Mouse (Mus musculus) left cerebral cortex, adult 11 months (tissue): Measurements from ENCODE around the gene Zbed5.
"Not testable (repeated sequence)": the region's sequence is repeated elsewhere in the genome, so short reads cannot be mapped to it uniquely, and the experiment has no call there.

Experiments
- DNase-seq: peaks from one replicate; pipeline ENCODE4 v3.0.0; 2022; ENCODE audit warnings: low spot score

Zbed5 gene

DNA sequence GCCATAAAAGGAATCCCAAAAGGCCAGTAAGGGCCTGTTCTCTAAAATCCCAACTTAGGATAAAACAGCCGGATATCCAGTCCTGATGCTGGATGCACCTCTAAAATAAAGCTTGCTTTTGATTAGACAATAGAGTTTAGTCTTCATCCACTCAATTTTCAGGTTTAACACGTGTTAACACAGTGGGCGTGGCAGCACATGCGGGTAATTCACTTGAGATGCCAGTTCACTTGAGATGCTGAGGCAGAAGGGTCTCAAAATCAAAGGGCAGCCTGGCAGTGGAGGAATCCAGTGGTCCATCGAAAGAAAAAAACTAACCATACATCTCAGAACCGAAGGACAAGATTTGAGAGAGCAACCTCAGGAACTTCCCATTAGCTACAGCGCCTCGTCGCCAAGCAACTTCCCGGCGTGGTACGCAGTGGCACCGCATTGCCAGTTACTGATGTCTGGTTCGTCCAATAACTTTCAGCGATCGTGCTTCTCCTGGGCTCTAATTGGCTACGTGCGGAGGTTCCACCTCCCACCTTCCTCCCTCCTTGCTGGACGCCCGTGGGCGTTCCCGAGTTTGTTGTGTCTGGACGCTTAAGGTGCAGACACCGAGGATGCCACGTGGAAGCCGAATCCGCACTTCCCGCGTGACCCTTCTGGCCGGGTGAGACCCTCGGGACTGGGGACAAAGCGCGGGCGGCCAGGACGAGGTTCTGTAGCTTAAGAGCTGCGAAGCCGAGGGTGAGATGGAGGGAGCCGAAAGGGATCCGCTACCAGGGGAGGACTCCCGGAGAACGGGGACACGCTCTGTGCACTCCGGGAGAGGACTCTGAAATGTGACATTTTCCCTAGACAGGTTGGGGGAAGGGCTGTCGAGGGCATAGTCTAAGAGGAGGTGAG, at the start of gene Zbed5:
Gene Zbed5 (plus strand): TSS at position 526 of the 891 bp plus-strand sequence.
- DNase-seq = peak; percentile 89

DNA sequence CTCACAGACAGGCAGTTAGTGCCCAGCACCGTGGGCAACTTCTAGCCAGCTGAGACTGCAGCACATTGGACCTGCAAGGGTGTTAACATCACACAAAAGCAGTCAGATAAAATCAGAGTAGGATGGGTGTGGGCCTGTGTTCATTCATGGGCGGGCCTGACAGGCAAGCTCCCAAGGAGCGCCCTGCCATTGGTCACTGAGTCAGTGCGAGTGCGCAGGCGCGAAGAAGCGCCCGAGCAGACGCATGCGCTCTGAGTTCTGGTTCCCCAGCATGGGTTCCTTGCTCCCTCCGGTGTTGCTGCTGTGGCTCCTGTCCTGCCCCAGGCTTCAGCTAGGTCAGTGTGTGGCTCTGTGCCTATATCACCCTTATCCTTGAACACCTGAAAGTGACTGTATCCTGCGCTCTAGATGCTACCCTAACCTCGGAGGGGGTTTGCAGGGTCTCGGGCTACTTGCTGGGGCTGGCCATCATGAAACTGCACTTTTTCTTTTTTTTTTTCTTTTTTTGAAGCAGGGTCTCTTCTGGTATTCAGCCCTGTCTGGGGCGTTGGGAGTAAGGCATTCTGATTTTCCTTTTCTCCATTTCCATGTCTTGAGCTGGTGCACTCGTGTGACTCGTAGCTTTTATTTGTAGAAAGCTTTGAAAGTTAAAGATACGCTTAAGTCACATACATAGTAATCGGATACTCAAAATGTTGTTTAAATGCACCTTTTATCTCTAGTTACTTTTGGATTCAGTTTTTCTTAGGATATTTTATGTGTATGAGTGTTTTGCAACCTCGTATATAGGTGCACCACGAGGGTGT, 48.6 kb upstream of the Zbed5 start, which contains the start of gene Sumf2:
Gene Sumf2 (plus strand): TSS at position 235 of the 806 bp plus-strand sequence.
- DNase-seq = peak; percentile 91

DNA sequence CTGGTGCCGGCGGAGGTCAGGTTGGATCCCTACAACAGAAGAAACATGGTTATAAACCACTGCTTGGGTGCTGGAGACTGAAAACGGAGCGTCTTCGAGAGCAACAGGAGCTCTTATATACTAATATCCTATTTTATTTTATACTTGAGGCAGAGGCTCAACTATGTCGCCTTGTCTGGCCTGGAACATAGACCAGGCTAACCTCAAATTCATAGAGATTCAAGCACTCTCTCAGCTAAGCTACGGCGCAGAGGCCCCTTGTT, 48.0 kb upstream of the Zbed5 start:
- no peak for DNase-seq

DNA sequence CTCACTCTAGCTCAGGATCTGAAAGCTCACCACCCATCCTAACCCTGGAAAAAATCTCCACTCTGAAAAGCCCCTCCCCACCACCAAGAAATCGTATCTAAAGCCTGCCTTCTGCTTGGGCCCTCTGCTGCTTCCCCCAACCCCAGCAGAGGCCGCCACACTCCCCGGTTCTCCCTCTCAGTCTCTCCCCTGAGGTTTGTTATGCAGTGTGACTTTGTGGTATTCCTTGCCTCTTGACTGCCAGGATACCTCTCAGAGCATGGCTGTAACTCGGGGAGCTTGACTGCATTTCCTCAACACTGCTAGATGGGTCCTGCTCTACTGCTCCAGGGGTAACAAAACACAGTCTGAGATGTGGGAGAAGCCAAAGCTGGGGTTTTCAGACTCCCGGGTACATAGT, 40.4 kb upstream of the Zbed5 start:
- no peak for DNase-seq

DNA sequence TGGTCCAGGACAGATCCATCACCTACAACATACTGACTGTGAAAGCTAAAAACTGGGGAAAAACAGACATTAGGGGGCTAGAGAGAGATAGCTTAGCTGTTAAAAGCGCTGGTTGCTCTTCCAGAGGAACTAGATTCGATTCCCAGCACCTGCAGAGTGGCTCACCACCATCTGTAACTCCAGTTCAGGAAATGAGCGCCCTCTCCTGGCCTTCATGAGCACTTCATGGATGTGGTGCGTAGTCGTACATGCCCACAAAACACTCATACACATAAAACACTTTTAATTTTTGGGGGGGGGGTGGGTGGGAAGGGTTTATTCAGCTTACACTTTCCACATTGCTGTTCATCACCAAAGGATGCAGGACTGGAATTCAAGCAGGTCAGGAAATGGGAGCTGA, 39.1 kb upstream of the Zbed5 start:
- DNase-seq = no peak

DNA sequence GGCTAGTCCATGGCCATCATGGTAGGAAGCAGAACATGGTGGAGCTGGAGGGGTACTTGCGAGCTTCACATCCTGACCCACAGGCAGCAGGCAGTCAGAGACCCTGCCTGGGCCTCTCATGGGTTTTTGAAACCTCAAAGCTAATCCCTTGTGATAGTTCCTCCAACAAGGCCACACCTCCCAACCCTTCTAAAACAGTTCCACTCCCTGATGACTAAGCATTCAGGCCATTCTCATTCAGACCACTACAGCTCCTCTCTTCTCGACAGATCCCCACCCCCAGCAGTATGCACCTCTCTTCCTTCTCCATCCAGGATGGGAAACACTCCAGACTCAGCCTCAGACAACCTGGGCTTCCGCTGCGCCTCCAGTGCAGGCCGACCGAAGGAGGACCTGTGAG, 33.2 kb upstream of the Zbed5 start:
- no peak for DNase-seq

DNA sequence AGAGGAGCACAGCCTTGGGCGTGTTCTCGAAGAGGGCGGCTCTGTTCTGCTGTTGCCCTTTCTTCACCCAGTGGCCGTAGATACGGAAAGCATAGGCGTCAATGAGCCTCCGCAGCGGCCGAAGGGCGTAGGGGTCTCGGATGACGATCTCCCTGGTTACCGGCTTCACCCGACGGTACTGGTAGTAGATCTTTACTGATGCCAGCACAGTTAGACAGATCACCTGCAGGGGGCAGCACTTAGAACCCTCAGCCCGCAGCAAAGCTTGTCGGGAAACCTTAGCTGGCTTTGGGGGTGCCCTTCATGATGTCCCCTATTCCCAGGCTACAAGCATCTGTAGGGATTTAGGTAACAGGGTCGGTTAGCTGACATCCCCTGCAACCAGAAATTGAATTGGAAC, 31.1 kb upstream of the Zbed5 start:
- no peak for DNase-seq

DNA sequence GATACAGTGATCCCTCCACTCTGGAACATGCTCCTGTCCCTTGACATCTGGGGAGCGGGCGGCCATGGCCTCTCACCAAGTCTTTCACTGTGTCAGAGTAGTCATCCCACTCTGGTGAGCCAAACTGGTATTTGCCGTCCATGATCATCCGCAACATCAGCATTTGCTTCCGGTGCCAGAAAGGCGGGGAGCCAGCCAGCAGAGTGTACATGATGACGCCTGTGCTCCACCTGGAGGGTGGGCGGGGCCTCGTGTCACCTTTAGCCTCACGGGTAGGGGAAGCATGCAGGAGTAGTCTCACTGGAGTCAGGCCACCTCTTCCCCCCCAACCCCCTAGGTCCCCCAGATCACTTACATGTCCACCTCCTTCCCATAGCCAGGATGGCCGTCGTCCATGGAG, 29.7 kb upstream of the Zbed5 start:
- DNase-seq = no peak

DNA sequence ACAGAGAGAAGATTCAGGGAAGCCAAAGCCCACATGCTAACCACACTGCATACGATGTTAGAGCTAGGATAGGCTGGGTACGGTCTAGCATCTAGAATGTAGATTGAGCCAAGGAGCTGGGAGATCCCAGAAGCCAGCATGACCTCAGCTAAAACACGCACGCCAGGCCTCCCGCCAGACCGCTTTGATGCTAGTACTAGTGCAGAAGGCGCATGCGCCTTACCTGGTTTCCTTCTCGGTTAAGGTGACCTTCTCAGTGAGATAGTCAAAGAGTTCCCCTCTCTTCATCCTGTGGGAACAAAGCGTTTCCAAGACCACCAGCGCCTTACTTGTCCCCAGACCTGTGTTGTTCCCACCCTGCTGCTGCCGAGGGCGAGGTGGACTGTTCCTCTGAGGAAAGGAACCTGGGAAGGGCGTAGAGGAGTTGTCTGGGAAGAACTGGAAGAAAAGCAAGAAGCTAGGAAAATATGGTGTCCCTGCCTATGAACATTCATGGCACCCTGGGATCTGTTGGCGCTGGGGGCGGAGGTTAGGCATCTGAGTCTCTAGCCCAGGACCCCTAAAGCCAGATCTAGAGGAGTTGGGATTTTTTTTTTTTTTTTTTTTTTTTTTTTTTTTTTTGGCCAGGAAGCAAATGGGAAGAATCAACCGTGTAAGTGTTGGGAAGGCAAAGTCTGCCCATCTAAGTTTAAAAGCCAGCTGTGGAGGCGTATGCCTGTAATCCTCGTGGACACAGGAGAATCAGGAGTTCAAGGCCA, 26.1 kb upstream of the Zbed5 start:
- DNase-seq = no peak

DNA sequence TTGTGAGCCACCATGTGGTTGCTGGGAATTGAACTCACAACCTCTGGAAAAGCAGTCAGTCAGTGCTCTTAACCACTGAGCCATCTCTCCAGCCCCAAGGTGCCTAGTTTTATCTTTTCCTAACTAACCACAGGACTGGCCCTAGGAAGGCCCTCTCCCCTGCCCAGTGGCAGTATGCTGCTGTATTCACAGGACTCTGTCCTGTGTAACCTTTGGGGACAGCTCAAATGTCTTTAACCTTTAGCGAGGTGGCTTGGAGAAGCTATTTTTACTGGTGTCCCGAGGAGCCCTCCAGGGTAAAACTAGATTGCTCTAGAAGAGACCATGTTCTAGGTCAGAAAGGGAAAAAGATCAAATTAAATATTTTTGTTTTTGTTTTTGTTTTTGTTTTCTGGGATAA, 24.3 kb upstream of the Zbed5 start:
- no peak for DNase-seq

DNA sequence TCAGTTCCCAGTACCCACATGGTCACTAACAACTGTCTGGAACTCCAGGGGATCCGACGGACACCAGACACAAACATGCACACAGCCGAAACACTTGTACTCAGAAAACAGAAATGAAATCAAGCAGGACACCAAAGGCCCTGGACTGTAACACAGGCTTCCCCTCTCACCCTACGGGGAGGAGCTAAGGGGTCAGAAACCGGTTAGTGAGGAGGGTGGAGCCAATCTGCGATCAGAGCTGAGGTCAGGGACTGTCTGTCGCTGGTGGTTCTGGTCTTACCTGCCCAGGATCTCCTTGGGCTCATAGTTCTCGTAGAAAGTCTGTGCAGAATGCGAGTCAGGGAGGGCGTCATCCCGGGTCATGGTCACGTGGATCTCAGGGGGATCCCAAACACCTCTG, 21.6 kb upstream of the Zbed5 start:
- no peak for DNase-seq

DNA sequence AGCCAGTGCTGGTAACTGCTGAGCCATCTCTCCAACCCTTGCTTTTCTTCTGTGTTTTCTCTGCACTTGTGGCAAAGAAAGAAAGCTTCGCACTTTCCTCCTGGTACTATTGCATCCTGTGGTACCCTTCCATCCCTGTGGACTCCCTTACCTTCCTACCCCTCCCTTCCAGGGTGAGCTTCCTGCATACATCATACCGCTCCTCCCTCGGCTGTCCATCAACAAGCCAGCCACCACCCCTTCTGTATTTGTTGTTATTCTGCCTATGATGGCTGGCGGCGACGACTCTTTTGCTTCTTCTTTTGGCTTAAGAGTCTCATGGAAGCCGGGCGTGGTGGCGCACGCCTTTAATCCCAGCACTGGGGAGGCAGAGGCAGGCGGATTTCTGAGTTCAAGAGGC, 20.4 kb upstream of the Zbed5 start:
- DNase-seq = no peak

DNA sequence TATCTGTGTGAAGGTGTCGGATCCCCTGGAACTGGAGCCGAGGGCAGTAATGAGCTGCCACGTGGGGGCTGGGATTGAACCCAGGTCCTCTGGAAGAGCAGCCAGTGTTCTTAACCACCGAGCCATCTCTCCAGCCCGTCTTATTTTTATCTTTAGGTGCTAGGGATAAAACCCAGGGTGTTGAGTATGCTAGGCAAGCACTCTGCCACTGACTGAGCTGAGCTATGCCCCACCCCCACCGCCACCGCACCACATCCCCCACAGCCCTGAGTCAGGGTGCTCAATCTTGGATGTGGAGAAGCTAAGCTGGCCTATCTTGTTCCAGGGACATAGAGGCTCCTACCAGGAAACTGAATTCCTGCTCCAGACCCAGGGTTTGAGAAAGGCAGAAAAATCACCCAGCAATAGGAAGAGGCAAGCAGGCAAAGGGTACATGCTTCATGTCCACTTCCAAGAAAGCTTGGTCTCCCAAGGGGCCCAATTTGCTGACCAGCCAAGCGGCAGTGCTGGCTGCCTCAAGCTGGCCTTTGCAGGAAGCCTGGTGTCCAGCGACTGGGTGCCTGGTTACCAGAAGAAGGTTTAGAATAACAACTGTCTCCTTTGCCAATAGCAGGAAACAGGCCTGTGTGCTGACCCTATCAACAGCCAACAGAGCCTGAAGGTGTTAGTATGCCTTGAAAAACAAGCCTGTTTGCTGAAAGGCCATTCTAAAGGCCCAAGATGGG, 17.6 kb upstream of the Zbed5 start:
- DNase-seq = no peak

DNA sequence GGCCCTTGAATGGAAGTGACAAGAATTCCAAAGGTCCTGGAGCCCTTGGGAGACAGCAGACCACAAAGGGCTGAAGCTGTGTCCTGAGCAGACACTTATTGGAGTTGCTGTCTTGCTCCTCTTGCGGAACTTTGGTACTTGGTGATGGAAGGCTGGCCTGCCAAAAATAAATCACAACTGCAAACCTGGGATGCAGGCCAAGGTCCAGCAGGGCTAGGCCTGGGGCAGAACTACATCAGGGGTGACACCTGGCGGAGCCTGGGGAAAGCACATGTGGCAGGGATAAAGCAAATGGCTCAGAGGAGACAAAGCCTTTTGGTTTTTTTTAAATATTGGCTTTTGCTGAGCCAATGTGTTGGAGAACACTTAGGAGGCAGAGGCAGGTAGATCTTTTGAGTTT, 16.6 kb upstream of the Zbed5 start:
- DNase-seq = peak; percentile 36

DNA sequence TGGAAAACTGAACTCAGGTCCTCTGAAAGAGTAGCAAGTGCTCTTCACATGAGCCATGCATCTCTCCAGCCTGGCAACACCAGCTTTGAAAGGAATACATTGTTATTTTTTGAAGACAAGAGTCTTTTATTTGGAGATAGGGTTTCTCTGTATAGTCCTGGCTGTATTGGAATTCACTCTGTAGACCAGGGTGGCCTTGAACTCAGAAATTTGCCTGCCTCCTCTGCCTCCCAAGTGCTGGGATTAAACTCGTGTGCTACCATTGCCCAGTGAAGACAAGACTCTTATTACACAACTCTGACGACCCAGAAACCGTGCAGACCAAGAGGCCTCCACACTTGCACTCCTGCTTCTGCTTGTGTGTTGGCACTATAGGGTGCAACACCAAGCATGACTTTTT, 15.6 kb upstream of the Zbed5 start:
- DNase-seq = no peak

DNA sequence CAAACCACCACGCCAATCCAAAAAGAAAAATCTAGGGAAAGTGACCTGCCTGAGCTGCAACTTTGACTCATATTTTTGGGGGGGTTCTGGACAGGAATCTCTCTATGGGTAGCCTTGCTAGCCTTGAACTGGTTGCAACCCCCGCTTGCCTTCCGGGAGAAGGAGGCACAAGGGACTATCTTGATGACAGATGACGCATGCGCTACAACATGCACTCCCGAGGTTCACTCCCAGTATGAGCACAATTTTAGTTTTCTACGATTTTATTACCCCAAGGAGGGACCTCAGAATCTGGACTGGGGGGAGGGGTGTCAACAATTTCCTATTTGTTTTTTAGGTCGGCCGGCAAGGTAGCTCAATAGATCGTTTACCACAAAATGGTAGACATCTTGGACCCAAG, 9.3 kb upstream of the Zbed5 start:
- no peak for DNase-seq

DNA sequence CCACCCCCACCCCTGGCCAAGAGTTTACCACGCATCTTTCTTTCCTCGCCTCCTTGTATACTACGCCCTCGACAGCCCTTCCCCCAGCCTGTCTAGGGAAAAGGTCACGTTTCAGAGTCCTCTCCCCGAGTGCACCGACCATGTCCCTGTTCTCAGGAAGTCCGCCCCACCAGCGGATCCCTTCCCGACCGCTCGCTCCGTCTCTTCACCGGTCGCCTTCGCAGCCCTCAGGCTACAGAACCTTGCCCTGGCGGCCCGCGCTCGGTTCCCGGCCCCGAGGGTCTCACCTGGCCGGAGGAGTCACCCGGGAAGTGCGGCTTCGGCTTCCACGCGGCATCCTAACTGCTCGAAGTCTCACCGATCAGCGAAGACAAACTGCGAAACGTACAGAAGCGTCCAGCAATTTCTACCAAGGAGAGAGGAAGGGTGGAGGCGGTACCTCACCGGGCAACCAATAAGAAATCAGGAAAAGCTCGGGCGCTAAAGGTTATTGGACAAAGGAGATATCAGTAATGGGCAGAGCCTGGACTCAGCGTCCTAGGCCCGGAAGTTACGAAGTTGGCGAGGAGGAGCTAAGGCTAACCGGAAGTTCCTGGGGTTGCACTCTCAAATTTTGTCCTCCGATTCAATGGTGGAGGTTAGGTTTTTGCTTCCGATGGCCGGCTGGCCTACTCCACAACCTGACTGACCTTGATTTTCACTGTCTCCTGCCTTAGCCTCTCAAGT, 8.4 kb upstream of the Zbed5 start, which contains the start of gene Chchd2:
Gene Chchd2 (minus strand): TSS at position 560 of the 726 bp plus-strand sequence.
- peak; percentile 98 for DNase-seq

DNA sequence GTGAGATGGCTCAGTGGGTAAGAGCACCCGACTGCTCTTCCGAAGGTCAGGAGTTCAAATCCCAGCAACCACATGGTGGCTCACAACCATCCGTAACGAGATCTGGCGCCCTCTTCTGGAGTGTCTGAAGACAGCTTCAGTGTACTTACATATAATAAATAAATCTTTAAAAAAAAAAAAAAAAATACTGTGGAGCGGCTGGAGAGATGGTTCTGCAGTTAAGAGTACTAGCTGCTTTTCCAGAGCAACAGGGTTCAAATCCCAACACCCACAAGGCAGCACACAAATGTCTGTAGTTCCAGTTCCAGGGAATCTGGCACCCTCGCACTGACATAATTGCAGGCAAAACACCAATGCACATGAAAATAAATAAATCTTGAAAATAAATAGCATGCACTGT, 5.1 kb upstream of the Zbed5 start:
- DNase-seq = not testable (repeated sequence)

DNA sequence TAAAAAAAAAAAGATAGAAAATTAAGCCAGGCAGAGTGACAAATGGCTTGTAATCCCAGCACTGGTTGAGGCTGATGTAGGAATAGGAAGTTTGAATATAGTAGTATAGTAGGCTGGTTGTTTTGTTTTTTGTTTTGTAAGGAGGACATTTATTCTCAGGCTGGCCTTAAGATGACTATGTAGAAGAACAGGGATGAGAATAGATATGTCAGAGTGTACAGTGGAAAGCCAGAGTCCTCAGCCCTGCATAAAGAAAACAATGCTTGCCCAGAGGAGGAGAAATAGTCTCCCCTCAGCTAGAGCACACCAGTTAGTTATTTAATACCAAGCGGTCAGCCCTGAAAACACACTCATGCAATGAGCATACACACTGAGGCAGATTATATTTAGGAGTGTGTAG, 2.9 kb downstream of the Zbed5 start, which contains the start of gene Phkg1:
Gene Phkg1 (minus strand): TSS at position 101 of the 400 bp plus-strand sequence.
- no peak for DNase-seq

DNA sequence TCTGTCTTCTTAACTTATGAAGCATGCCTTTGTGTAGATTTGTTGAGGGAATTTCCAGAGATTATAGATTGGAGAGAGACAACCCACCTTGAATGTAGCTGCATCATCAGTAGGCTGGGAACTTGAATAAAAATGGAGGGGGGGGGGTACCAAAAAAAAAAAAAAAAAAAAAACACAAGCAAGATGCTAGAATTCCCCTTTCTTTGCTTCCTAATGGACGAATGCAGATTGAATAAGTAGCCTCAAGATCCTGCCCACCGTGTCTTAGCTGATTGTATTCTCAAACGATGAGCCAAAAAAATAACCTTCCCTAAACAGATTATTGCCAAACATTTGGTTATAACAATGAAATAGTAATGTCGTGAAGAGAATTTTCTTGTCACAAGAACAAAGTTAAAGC, 12.3 kb downstream of the Zbed5 start:
- no peak for DNase-seq
